Mouse (Mus musculus): ENCODE measurements at regions not wholly inside any gene's neighbourhood (a gene's known extent, or its start where the extent isn't known, plus 50 kb on each side); places are given as distances from the start of the nearest gene placed in this dataset.
A peak's percentile ranks its signal among the peaks of the same experiment; 100 is the strongest.

DNA sequence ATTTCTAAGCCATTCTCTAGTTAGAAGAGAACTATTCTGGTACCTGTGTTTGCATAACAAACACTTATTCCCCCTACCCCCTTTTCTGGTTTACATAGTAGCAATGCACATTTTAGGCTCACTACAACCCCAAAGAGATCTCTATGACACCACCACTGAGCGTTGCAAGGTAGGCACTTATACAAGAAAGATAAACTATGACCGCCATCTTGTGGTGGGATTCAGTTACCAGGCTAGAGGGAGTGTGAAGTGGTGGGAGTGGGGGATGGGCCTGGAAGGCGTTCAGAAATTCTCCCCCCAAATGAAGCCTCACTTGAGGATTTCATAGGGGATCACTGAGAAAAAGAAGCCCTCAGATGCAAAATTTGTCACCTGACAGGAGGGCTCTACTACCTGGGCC, 64.4 kb upstream of the Fst start:
- Histone ChIP-seq H3K4me1 (ENCODE audit: control insufficient read depth, insufficient read depth, insufficient read length, low read length) (no peaks in the 10 kb centered on the region), H3K4me3 (ENCODE audit: insufficient read depth, low read depth, low read length) (no peak overlapping the region), H3K27ac (replicated peaks; ENCODE audit: low read depth, low read length) (no peak overlapping the region)

DNA sequence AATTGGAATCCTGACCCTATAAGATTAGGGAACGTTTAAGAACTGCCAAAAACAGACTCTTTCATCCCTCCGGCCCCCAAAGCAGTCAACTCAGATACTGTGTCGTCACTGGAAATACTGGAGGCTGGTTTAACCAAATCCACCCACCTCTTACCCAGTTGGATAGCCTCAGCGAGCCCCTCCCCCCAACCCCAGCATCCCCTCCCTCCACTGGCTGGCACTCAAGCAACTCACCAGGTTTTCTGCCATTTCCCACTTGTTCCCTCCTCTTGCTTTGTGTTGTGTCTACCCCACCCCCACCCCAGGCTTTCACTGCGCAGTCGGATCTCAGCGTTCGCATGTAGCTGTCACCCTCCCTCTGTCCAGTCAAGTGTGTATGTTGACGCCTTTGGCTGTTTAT, 68.1 kb upstream of the Fst start:
- H3K4me3 ChIP-seq (ENCODE audit: insufficient read depth, low read depth, low read length), result no peak overlapping the region

DNA sequence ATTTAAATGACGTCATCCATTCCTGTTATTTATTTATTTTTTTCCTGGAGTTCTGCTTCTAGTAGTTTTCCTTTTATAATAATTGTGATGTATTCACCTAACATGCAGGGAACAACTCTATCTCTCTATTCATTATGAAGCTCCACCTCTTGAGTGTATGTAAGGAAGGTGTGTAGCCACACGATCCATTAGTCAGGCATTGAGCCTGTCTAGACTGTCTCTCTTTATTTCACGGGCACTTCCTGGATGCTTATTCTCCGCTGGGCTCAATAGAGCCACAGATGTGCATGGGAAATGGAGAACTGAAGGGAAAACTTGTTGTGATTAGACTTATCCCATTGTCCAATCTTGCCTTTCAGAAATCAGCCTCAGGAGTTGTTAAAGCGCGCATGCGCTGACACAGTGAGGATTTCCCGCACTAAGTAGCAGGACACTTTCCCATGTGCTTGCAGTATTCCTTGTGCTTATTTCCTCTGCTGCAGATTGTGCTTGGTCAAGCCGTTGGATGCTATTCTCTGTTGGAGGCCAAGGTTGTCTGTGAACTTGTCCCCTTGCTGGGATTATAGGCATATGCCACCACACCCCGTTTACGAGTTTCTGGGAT, 71.5 kb upstream of the Fst start:
- H3K4me3 ChIP-seq (ENCODE audit: insufficient read depth, low read depth, low read length), result no peak overlapping the region
- H3K4me1 ChIP-seq (ENCODE audit: control insufficient read depth, insufficient read depth, insufficient read length, low read length), result no peaks in the 10 kb centered on the region
- no peak overlapping the region for H3K27ac ChIP-seq (replicated peaks; ENCODE audit: low read depth, low read length)

More for the DNA sequence above, 68.1 kb upstream of the Fst start:
- Histone ChIP-seq H3K4me1 (ENCODE audit: control insufficient read depth, insufficient read depth, insufficient read length, low read length) (no peaks in the 10 kb centered on the region), H3K27ac (replicated peaks; ENCODE audit: low read depth, low read length) (no peak overlapping the region)

DNA sequence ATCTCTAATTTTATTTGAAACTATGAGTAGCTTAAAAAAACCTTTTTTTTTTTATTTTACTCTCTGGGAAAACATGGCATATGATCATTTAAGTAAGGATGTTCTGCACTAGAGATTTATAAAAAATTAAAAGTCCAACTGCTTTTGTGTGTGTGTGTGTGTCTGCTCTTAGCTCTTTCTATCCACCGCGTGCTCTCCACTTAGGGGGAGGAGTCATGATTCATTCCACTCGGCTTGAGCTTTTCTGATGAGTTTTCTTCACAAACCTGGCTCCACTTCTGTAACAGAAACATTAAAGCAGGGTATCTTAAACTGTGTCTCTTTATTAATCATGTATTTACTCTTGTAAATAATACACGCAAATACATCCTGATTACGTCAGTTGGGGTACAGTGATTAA, 73.0 kb upstream of the Fst start:
- Histone ChIP-seq H3K27ac (replicated peaks; ENCODE audit: low read depth, low read length) (no peak overlapping the region), H3K4me3 (ENCODE audit: insufficient read depth, low read depth, low read length) (no peak overlapping the region), H3K4me1 (ENCODE audit: control insufficient read depth, insufficient read depth, insufficient read length, low read length) (no peaks in the 10 kb centered on the region)

DNA sequence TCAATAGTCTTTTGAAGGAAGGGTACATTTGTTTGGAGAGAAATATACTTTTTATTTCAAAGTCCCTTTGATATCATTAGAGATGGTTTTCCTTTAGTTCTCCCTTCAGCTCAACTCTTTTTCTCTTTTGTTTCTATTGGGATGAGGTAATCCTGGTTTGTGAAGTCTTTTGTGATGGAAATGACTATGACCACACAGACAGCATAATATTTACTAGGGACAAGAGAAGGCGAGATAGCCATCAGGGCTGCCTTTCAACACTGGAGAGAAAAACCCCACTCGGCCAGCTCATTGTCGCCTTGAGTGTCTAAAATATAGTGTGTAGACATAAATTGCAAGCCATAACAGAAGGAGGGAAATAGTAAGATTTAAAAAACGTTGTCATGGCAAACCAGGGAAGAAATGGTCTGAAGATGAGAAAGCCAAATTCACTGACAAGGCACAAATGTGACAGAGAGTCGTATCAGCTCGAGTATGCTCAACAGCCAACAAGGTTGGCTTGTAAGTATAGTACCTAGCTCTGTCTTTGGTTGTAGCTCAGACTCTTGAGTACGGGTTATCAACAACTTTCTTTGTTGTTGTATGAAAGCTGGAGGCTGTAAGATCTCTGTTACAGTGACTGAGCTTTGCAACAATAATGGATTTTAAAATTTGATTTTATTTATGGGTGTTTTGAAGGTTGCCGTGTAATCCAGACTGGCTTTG, 73.8 kb upstream of the Fst start:
- no peak overlapping the region for H3K27ac ChIP-seq (replicated peaks; ENCODE audit: low read depth, low read length)
- no peaks in the 10 kb centered on the region for H3K4me1 ChIP-seq (ENCODE audit: control insufficient read depth, insufficient read depth, insufficient read length, low read length)
- no peak overlapping the region for H3K4me3 ChIP-seq (ENCODE audit: insufficient read depth, low read depth, low read length)

DNA sequence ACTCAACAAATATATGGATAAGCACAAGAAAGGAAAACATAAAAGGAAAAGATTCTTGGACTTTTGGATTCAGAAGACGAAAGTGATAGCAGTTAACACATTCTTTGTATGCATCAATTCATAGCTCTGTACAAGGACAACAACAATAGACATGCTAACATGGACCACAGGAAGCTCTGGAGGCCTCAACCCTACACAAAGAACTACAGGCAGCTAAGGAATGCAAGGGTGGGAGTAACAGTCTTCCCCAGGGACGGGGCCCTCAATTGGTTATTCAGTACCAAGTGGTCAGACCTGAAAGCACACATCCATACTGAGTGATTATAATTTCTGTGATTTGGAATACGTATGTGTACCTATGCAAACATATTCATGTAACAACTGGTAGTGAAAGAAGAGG, 75.8 kb upstream of the Fst start:
- Histone ChIP-seq H3K27ac (replicated peaks; ENCODE audit: low read depth, low read length) (no peak overlapping the region), H3K4me1 (ENCODE audit: control insufficient read depth, insufficient read depth, insufficient read length, low read length) (no peaks in the 10 kb centered on the region), H3K4me3 (ENCODE audit: insufficient read depth, low read depth, low read length) (no peak overlapping the region)

DNA sequence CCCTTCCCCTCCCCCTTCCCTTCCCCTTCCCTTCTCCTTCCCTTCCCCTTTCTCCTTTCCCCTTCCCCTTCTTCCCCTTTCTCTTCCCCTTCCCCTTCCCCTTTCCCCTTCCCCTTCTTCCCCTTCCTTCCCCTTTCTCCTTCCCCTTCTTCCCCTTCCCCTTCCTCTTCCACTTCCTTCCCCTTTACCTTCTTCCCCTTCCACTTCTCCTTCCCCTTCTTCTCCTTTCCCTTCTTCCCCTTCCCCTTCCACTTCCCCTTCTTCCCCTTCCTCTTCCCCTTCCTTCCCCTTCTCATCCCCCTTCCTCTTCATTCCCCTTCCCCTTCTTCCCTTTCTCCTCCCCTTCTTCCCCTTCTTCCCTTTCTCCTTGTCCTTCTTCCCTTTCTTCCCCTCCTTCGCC, 77.0 kb upstream of the Fst start:
- no peaks in the 10 kb centered on the region for H3K4me1 ChIP-seq (ENCODE audit: control insufficient read depth, insufficient read depth, insufficient read length, low read length)
- H3K4me3 ChIP-seq (ENCODE audit: insufficient read depth, low read depth, low read length), result no peak overlapping the region
- no peak overlapping the region for H3K27ac ChIP-seq (replicated peaks; ENCODE audit: low read depth, low read length)

DNA sequence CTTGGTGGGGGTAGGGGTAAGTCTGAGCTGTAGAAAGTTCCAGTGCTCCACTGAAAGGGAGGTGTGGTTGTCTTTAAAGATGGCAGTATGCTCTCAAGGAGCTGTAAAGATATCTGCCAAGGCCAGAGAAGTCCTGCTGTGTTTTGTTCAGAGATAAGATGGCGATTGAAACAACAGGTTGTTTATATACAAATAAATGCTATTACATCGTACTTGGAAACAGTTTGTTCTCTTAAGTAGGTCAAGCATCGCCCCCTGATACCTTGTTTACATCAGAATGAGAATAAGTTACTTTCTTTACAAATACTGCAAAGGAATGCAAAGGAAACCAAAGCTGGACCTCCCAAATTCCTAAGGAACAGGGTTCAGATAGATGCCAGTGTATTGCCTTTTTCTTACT, 113.0 kb upstream of the Fst start:
- peak overlapping the region; percentile 17; the same call in 1 of the 2 replicates for H3K27ac ChIP-seq (replicated peaks; ENCODE audit: low read depth, low read length)
- no peak overlapping the region for H3K4me3 ChIP-seq (ENCODE audit: insufficient read depth, low read depth, low read length)
- no peaks in the 10 kb centered on the region for H3K4me1 ChIP-seq (ENCODE audit: control insufficient read depth, insufficient read depth, insufficient read length, low read length)

DNA sequence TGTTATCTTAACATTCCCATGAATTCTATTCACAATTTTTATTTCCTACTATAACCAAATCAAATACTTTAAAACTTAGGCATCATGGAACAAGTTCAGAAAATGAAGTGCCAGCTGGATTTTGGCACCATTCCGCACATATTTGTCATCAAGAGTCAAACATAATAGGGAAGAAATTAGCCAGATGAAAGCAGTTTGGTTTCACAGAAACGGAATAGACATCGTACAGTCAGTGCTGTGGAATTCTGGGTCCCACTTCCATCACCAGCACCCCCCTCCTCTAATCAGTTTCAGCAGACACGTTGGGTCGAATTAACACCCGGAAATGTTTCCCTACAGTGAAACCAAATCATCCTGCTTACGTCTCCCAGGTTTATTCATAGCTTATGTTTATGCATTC, 125.8 kb upstream of the Fst start:
- no peak overlapping the region for H3K27ac ChIP-seq (replicated peaks; ENCODE audit: low read depth, low read length)
- no peak overlapping the region for H3K4me3 ChIP-seq (ENCODE audit: insufficient read depth, low read depth, low read length)
- H3K4me1 ChIP-seq (ENCODE audit: control insufficient read depth, insufficient read depth, insufficient read length, low read length), result no peaks in the 10 kb centered on the region

DNA sequence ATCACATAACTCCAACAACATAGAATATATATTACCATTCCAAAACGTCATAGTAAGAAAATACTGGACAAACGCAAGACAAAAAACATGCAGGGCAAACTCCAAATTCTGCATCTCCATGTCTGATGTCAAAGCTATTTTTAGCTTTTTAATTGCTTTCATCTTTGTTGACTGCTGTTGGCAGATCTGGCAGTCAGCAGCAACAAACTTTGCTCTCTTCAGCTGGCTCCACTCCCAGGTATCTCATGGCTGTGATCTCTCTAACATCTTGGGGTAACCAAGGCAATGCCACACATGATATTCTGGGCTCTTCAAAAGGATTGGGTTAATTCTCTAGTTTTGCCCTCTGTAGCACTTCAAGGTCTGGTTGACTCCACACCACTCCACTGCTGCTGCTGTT, 128.9 kb upstream of the Fst start:
- no peaks in the 10 kb centered on the region for H3K4me1 ChIP-seq (ENCODE audit: control insufficient read depth, insufficient read depth, insufficient read length, low read length)
- no peak overlapping the region for H3K4me3 ChIP-seq (ENCODE audit: insufficient read depth, low read depth, low read length)
- H3K27ac ChIP-seq (replicated peaks; ENCODE audit: low read depth, low read length), result no peak overlapping the region

DNA sequence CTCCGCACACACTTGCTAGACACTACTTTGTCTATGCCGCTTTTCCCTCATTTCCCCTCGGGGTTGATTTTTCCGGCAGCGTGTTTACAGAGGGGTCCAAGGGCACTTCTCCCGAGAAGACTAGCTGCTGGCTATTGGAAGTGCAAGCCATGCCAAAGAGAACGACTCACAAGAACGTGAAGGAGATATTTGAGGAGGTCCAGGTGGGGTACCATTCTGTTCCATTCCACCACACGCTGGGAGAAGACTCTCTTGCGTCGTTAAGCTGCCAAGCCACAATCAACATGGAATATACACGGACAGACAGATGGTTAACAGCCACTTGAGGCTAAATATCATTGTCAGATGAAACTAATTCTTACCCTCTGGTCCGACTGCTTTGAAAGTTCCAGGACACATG, 144.6 kb upstream of the Fst start:
- Histone ChIP-seq H3K4me1 (ENCODE audit: control insufficient read depth, insufficient read depth, insufficient read length, low read length) (no peaks in the 10 kb centered on the region), H3K4me3 (ENCODE audit: insufficient read depth, low read depth, low read length) (no peak overlapping the region), H3K27ac (replicated peaks; ENCODE audit: low read depth, low read length) (no peak overlapping the region)

DNA sequence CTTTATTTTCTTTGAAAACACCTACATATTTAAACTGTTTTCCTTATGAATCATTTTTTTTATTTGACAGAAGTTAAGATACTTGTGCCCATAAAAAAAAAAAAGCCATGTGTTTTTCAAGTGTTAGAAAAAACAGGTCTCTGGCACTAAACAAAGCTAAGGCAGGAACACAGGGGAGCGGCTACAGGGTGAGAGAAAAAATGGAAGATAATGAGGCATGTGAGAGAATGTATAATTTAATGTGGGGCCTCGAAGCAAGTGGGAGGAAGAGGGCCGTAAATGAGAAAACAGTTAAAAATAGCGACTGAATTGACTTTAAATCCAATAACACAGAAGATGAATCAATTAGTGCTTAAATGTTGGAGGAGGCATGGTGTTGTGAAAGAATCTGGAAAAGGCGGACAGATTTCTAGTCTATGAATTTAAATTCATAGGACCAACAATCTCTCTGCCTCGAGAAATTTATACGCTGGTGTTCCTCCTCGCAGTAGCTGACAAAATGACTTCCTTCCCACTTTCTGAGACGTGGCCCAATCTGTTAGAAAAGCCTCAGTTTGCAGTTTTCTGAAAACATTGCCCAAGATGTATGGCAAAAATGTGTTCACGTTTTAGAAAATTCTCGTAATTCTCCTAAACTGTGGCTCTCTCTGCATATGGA, 145.4 kb upstream of the Fst start:
- Histone ChIP-seq H3K4me3 (ENCODE audit: insufficient read depth, low read depth, low read length) (no peak overlapping the region), H3K27ac (replicated peaks; ENCODE audit: low read depth, low read length) (no peak overlapping the region), H3K4me1 (ENCODE audit: control insufficient read depth, insufficient read depth, insufficient read length, low read length) (no peaks in the 10 kb centered on the region)

DNA sequence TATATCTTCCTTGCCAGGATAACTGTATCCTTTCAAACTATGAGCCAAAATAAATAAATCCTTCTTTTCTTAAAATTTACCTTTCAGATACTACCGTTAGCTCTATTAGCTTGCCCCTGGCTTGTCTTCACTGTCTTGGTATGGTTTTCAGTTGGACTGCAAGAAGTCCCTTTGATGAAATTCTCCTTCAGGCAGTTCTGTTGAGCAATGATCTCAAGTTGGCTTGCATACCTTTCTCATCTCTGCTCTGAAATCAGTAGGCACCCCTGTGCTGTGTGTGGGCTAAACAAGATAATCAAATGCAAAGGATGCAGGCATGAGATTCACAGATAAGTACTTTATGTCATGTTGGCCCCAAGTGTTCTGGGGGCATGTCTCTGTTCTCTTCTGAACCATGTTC, 155.2 kb upstream of the Fst start:
- Histone ChIP-seq H3K4me3 (ENCODE audit: insufficient read depth, low read depth, low read length) (no peak overlapping the region), H3K4me1 (ENCODE audit: control insufficient read depth, insufficient read depth, insufficient read length, low read length) (no peaks in the 10 kb centered on the region), H3K27ac (replicated peaks; ENCODE audit: low read depth, low read length) (no peak overlapping the region)

DNA sequence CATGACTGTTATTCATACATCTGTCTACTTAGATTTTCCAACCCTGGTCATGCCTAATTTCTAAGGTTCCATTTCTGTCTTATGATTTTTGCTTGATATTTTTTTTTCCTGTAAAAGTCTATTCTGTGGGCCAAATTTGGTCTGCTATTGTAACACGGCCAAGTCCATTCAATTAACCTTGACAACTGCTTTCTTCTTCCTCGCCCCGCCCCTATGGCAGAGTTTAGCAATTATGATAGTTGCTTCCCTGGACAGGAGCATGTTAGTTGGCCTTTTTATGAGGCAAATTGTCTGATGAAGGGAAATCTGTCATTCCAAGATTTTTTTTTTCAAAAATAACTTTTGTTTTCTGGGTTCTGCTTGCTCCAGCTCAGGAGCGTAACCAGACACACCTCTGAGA, 160.7 kb upstream of the Fst start:
- Histone ChIP-seq H3K27ac (replicated peaks; ENCODE audit: low read depth, low read length) (no peak overlapping the region), H3K4me3 (ENCODE audit: insufficient read depth, low read depth, low read length) (no peak overlapping the region), H3K4me1 (ENCODE audit: control insufficient read depth, insufficient read depth, insufficient read length, low read length) (no peaks in the 10 kb centered on the region)

DNA sequence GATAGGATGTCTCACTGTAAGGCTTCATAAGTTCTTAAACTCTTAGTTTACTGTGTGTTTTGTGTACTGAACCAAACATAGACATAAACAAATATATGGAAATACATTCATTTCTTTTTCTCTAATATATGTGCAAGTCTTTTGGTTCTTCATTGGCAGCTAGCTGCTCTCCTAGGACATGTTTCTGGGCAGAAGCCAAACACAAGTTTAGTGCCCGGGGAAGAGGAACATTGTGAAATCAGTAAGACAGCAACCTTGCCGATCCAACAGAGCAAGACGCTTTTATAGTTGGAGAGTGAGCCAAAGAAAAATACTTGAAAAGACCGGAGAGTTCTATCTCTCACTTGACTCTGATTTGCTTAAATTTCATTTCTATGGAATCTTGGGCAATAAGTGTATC, 178.0 kb upstream of the Fst start:
- Histone ChIP-seq H3K27ac (replicated peaks; ENCODE audit: low read depth, low read length) (no peak overlapping the region), H3K4me1 (ENCODE audit: control insufficient read depth, insufficient read depth, insufficient read length, low read length) (no peaks in the 10 kb centered on the region), H3K4me3 (ENCODE audit: insufficient read depth, low read depth, low read length) (no peak overlapping the region)

DNA sequence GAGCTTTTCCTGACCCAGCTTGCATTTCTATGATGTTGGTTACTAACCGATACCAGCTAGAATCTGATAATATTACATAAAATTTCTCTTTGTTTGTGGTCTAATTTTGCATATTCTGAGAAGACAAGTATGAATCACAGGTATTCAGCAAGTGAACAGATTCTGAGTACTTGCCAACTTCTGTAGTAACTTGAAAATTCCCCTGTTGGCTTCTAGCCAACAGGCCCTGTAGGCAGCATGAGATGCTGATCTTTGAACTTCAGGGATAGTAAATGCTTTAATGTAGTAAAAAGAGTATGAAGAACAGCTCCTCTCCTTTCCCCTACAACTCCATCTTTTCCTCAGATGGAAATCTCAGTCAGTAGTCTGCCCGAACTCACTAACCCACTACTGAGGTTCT, 178.5 kb upstream of the Mocs2 start:
- Histone ChIP-seq H3K4me1 (ENCODE audit: control insufficient read depth, insufficient read depth, insufficient read length, low read length) (no peaks in the 10 kb centered on the region), H3K4me3 (ENCODE audit: insufficient read depth, low read depth, low read length) (no peak overlapping the region)

More for the DNA sequence above, 178.5 kb upstream of the Mocs2 start:
- H3K27ac ChIP-seq (replicated peaks; ENCODE audit: low read depth, low read length), result no peak overlapping the region
